Mouse (Mus musculus) forebrain, postnatal 0 days (tissue): ENCODE data around the gene Pgp. TPM values are rescaled to one million over a fixed set of nuclear protein-coding genes. Genes with fewer than 3 reads are reported as not detected.
"Not testable (repeated sequence)": the region's sequence is repeated elsewhere in the genome, so short reads cannot be mapped to it uniquely, and the experiment has no call there.

Source experiments
- ATAC-seq: fragments of 200-750 bp; cut with Nextera tagmentation; 2 replicates; pipeline ENCODE4 v1.8.0; 2017; ENCODE audit warnings: mild to moderate bottlenecking, moderate library complexity
- DNase-seq: peaks from one replicate; pipeline ENCODE4 v3.0.0-alpha.2; 2015
- H3K27ac ChIP-seq: fragments of 300-500 bp; sonication (generic); 2 replicates; pipeline ENCODE4 v1.5.1; 2014; ENCODE audit warnings: low read depth, mild to moderate bottlenecking, antibody characterized with exemption, low read length, moderate library complexity, mixed read lengths
- H3K27me3 ChIP-seq: fragments of 300-500 bp; sonication (generic); 2 replicates; pipeline ENCODE4 v1.6.1; 2014; ENCODE audit warnings: mild to moderate bottlenecking, low read length, mixed read lengths; ENCODE audit not compliant: insufficient read depth
- H3K36me3 ChIP-seq: fragments of 300-500 bp; sonication (generic); 2 replicates; pipeline ENCODE4 v1.6.1; 2014; ENCODE audit warnings: mild to moderate bottlenecking, moderate library complexity; ENCODE audit not compliant: insufficient read depth
- H3K4me1 ChIP-seq: fragments of 300-500 bp; sonication (generic); 2 replicates; pipeline ENCODE4 v1.6.1; 2014; ENCODE audit warnings: antibody characterized with exemption; ENCODE audit not compliant: insufficient read depth
- H3K4me2 ChIP-seq: fragments of 300-500 bp; sonication (generic); 2 replicates; pipeline ENCODE4 v1.6.1; 2014; ENCODE audit warnings: low read depth, mild to moderate bottlenecking, moderate library complexity
- H3K4me3 ChIP-seq: fragments of 300-500 bp; sonication (generic); 2 replicates; pipeline ENCODE4 v1.5.1; 2014; ENCODE audit warnings: low read depth, low read length, mixed read lengths
- H3K9ac ChIP-seq: fragments of 300-500 bp; sonication (generic); 2 replicates; pipeline ENCODE4 v1.6.1; 2014; ENCODE audit warnings: mild to moderate bottlenecking
- H3K9me3 ChIP-seq: fragments of 300-500 bp; sonication (generic); 2 replicates; pipeline ENCODE4 v1.6.1; 2016; ENCODE audit warnings: low read length
- CTCF ChIP-seq: sonication (generic); IDR thresholded peaks from 2 replicates; pipeline ENCODE4 v1.5.1; 2016; ENCODE audit warnings: antibody characterized with exemption, control low read depth, low read depth
- WGBS: fragments of 180-500 bp; shearing (Covaris S2); extraction: QIAGEN DNeasy Blood & Tissue Kit; methylation state at CpG from one replicate; pipeline ENCODE4 v1.1.7; 2014; 5-methylcytosine and 5-hydroxymethylcytosine counted together
- polyA plus RNA-seq: library from polyadenylated mRNA; unstranded; fragments of >200 nt; fragmentation: Nextera tagmentation; extraction: Ambion mirVana; gene quantifications from 2 replicates; pipeline ENCODE4 v1.2.1, GENCODE M21; 2015
- total RNA-seq: library from RNA; depleted of rRNA; stranded (reverse); fragments of >200 nt; gene quantifications from 2 replicates; pipeline ENCODE4 v1.2.3, GENCODE M21; 2014; rRNA removed

The Pgp gene
- 37.8 and 39.5 TPM in 2 replicates for total RNA-seq
- polyA plus RNA-seq = 68.1 and 72.5 TPM in 2 replicates

GRCm38 (mm10) chr17:24469910-24470602 is at the start of gene Pgp, which contains the start of gene E4f1:
TSS of gene Pgp (plus strand) at chr17:24470392.
TSS of gene E4f1 (minus strand) at chr17:24470313.
- H3K9ac ChIP-seq = peak within 1 kb of the TSS; percentile 68
- no peaks in the 10 kb centered on the region for H3K27me3 ChIP-seq
- peak within 1 kb of the TSS; percentile 85 for H3K27ac ChIP-seq
- TF ChIP-seq CTCF = no peak
- H3K4me3 ChIP-seq = peak within 1 kb of the TSS; percentile 81
- ATAC-seq (peak; percentile 99), DNase-seq (peak; percentile 100)
- WGBS = 1% methylated on average over 64 of the region's 75 CpGs
- peaks cover 14% of the 10 kb centered on the region for H3K36me3 ChIP-seq
- H3K9me3 ChIP-seq = no peaks in the 10 kb centered on the region
- H3K4me1 ChIP-seq = peaks cover 10% of the 10 kb centered on the region
- H3K4me2 ChIP-seq = peak within 1 kb of the TSS; percentile 93

- Histone ChIP-seq H3K9ac (no peak overlapping the region), H3K27ac (no peak overlapping the region), H3K4me3 (no peak overlapping the region), H3K4me2 (no peak overlapping the region), H3K27me3 (no peaks in the 10 kb centered on the region), H3K4me1 (no peaks in the 10 kb centered on the region), H3K9me3 (no peaks in the 10 kb centered on the region), H3K36me3 (peaks cover 65% of the 10 kb centered on the region)
- no peak for TF ChIP-seq CTCF
- 90% methylated on average over 4 of the region's 4 CpGs for WGBS
- DNase-seq (no peak), ATAC-seq (no peak)
Observed at GRCm38 (mm10) chr17:24423114-24423513, 47.1 kb upstream of the Pgp start.

- Histone ChIP-seq H3K4me1 (no peaks in the 10 kb centered on the region), H3K4me2 (no peak overlapping the region), H3K36me3 (peaks cover 52% of the 10 kb centered on the region), H3K9ac (no peak overlapping the region), H3K9me3 (no peaks in the 10 kb centered on the region), H3K27me3 (no peaks in the 10 kb centered on the region), H3K27ac (no peak overlapping the region), H3K4me3 (no peak overlapping the region)
- TF ChIP-seq CTCF = no peak
- no peak for ATAC-seq
- WGBS = 93% methylated on average over 5 of the region's 5 CpGs
- DNase-seq = no peak
Observed at GRCm38 (mm10) chr17:24424489-24424888, 45.7 kb upstream of the Pgp start.

- WGBS = 95% methylated on average over 4 of the region's 8 CpGs
- DNase-seq, H3K27me3 ChIP-seq, H3K9me3 ChIP-seq, H3K4me1 ChIP-seq, H3K4me3 ChIP-seq, H3K4me2 ChIP-seq, H3K9ac ChIP-seq, ATAC-seq, H3K27ac ChIP-seq: not testable (repeated sequence)
- H3K36me3 ChIP-seq = peaks cover 44% of the 10 kb centered on the region
Observed at GRCm38 (mm10) chr17:24425326-24425725, 44.9 kb upstream of the Pgp start.

GRCm38 (mm10) chr17:24425905-24426304 is 44.3 kb upstream of the Pgp start:
- TF ChIP-seq CTCF = no peak
- DNase-seq (no peak), ATAC-seq (no peak)
- no peak overlapping the region for H3K4me3 ChIP-seq
- peak overlapping the region; percentile 71; the same call in 1 of the 2 replicates for H3K4me2 ChIP-seq
- H3K9ac ChIP-seq = no peak overlapping the region
- peaks cover 38% of the 10 kb centered on the region for H3K36me3 ChIP-seq
- no peaks in the 10 kb centered on the region for H3K27me3 ChIP-seq
- no peaks in the 10 kb centered on the region for H3K4me1 ChIP-seq
- no peaks in the 10 kb centered on the region for H3K9me3 ChIP-seq
- peak overlapping the region; percentile 89; the same call in 1 of the 2 replicates for H3K27ac ChIP-seq
- WGBS = 86% methylated on average over 7 of the region's 7 CpGs

- no peak for TF ChIP-seq CTCF
- Histone ChIP-seq H3K9ac (peak within 1 kb of the TSS; percentile 75), H3K27ac (peak within 1 kb of the TSS; percentile 89), H3K4me3 (peak within 1 kb of the TSS; percentile 50), H3K4me2 (peak within 1 kb of the TSS; percentile 71), H3K27me3 (no peaks in the 10 kb centered on the region), H3K9me3 (no peaks in the 10 kb centered on the region), H3K36me3 (peaks cover 31% of the 10 kb centered on the region), H3K4me1 (no peaks in the 10 kb centered on the region)
- ATAC-seq (peak; percentile 96), DNase-seq (peak; percentile 86)
- WGBS = under 1% methylated on average over 47 of the region's 48 CpGs
Observed at GRCm38 (mm10) chr17:24426471-24427169, 43.6 kb upstream of the Pgp start, which contains the start of gene Eci1. TSS of gene Eci1 (plus strand) at chr17:24426641.

- H3K4me3 ChIP-seq = peak overlapping the region; percentile 50
- WGBS = 6% methylated on average over 8 of the region's 8 CpGs
- peaks cover 25% of the 10 kb centered on the region for H3K36me3 ChIP-seq
- no peak overlapping the region for H3K9ac ChIP-seq
- no peaks in the 10 kb centered on the region for H3K27me3 ChIP-seq
- ATAC-seq (no peak), DNase-seq (no peak)
- H3K27ac ChIP-seq = 0 out of 2 replicates have a peak overlapping the region, but pooled peaks have one; percentile 89
- H3K4me2 ChIP-seq = peak overlapping the region; percentile 71
- no peaks in the 10 kb centered on the region for H3K9me3 ChIP-seq
- no peaks in the 10 kb centered on the region for H3K4me1 ChIP-seq
- TF ChIP-seq CTCF = no peak
Observed at GRCm38 (mm10) chr17:24427170-24427557, 43.0 kb upstream of the Pgp start.
